Mouse (Mus musculus) heart, adult 2 months (tissue): ENCODE data around the gene Zfp3.

Experiments used
- CTCF ChIP-seq: fragments of 200-600 bp; IDR thresholded peaks from 2 replicates; pipeline ENCODE4 v1.8.1; 2022; ENCODE audit warnings: antibody characterized with exemption, mild to moderate bottlenecking, moderate library complexity
- EP300 ChIP-seq: fragments of 200-500 bp; IDR thresholded peaks from 2 replicates; pipeline ENCODE4 v1.6.1; 2011; ENCODE audit warnings: low read depth, low read length, control low read depth; ENCODE audit not compliant: insufficient read depth
- POLR2A ChIP-seq: fragments of 200-500 bp; IDR thresholded peaks from 2 replicates; pipeline ENCODE4 v1.6.1; 2011; ENCODE audit warnings: mild to moderate bottlenecking, low read depth, low read length, control low read depth; ENCODE audit not compliant: insufficient read depth

DNA sequence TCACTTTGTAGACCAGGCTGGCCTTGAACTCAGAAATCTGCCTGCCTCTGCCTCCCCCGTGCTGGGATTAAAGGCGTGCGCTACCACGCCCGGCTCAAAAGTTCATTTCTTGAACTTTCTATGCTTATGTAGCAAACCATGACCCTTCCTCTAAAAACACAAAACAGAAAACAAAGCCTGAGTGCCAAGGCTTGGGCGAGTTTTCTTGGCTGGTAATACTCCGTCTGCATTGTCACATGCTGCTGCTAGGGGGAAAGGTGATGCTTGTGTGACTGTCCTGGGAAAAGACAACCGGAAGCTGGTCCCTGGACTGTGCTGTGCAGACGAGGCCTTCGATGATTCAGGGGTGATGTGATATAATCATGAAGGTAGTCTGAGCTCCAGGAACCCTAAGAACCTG, 10.9 kb upstream of the Zfp3 start:
- TF ChIP-seq CTCF (no peak), POLR2A (no peak), EP300 (no peak)
